Mouse (Mus musculus): ENCODE data around the gene Xlr.

- TF ChIP-seq CTCF (IDR thresholded peaks at IDR 0.05; ENCODE audit: low read depth) (peak; percentile 25), EP300 (IDR thresholded peaks at IDR 0.05; ENCODE audit: low read depth) (no peak)
Observed at GRCm38 (mm10) chrX:53799074-53799473, 1.6 kb upstream of the Xlr start.
